12 mouse cellular contexts compared by ENCODE assay signal in genomic region chr8:111902080-111902479, GRCm38 (mm10). TPM values are rescaled to one million over a fixed set of nuclear protein-coding genes. Genes with fewer than 3 reads are reported as not detected.
DNase-seq lines count a peak whose midpoint lies in the region; ATAC-seq and TF ChIP-seq lines count a peak whose summit lies in the region.
"Had no signal": no experiment of that assay in that cellular context is flagged by ENCODE, and none has a peak within 500 bp of the region (broad histone marks: within the 10 kb centered on the region; RNA-seq: fewer than 3 reads in every experiment).

No protein-coding gene starts in this region.

- H3K27me3 ChIP-seq in lung, embryonic 14.5 days (ENCODE audit: insufficient read depth, low read length), result no peaks in the 10 kb centered on the region

- no peaks in the 10 kb centered on the region for H3K36me3 ChIP-seq in lung, embryonic 14.5 days (ENCODE audit: insufficient read depth)

- intact Hi-C loops in gastrocnemius, postnatal 14 days (cut with DNase I; ENCODE audit: low total_unique reads), result no loop called here

- ATAC-seq in lung, embryonic 14.5 days (ENCODE audit: insufficient read depth), result peak; percentile 57
- ATAC-seq: activated CD4-positive, CD25-positive, alpha-beta regulatory T cell, adult 4 months had no signal

- no peak overlapping the region for H3K4me3 ChIP-seq in lung, embryonic 14.5 days (ENCODE audit: low read depth, low read length)

- 14% methylated on average over 5 of the region's 5 CpGs for WGBS in lung, embryonic 14.5 days

- H3K27ac ChIP-seq in lung, embryonic 14.5 days (ENCODE audit: low read depth), result no peak overlapping the region
- H3K27ac ChIP-seq: liver, embryonic 14.5 days had no signal

- no peak overlapping the region for H3K4me2 ChIP-seq in lung, embryonic 14.5 days

- H3K9me3 ChIP-seq in lung, embryonic 14.5 days (ENCODE audit: low read depth, low read length), result no peaks in the 10 kb centered on the region

- DNase-seq in lung, embryonic 14.5 days, result no peak
- DNase-seq in lung, postnatal 10 days, result no peak
- peak; percentile 35 for DNase-seq in embryo, embryonic 9.5 days (ENCODE audit: extremely low spot score)
- peak; percentile 79 for DNase-seq in gastrocnemius, postnatal 14 days
- peak; percentile 74 for DNase-seq in skeletal muscle tissue, adult 2 months (ENCODE audit: low read depth, low spot score)
- DNase-seq in layer of hippocampus, adult 11-12 months (ENCODE audit: low spot score), result no peak
- DNase-seq in right cerebral cortex, postnatal 14 days, result no peak
- DNase-seq in thymus, adult 18-20 months, result no peak
- DNase-seq: cerebellum, adult 2 months; kidney, postnatal 25 days had no signal

- no peaks in the 10 kb centered on the region for H3K4me1 ChIP-seq in lung, embryonic 14.5 days (ENCODE audit: insufficient read depth)

- TF ChIP-seq CTCF in lung, embryonic 14.5 days (IDR thresholded peaks at IDR 0.05; ENCODE audit: low read depth), result no peak

- H3K9ac ChIP-seq in lung, embryonic 14.5 days, result no peak overlapping the region
- H3K9ac ChIP-seq: liver, embryonic 14.5 days had no signal

RNA-seq across cellular contexts. Expression of gene Chst5, which starts 8.2 kb away (rescaled TPM):
- polyA plus RNA-seq in lung, embryonic 14.5 days (2014; fragmentation: Nextera tagmentation; extraction: Ambion mirVana), result 5.3 and 6.6 TPM in 2 replicates
- total RNA-seq in gastrocnemius, postnatal 14 days (2021), result 1 to 10 TPM; 1.6 to 1.7 TPM
- polyA plus RNA-seq: activated CD4-positive, CD25-positive, alpha-beta regulatory T cell, adult 4 months had no signal

RNA-seq across cellular contexts. Expression of gene Tmem170, which starts 25.5 kb away (rescaled TPM):
- 7.0 and 7.3 TPM in 2 replicates for polyA plus RNA-seq in lung, embryonic 14.5 days (2014; fragmentation: Nextera tagmentation; extraction: Ambion mirVana)
- total RNA-seq in gastrocnemius, postnatal 14 days (2021), result 1 to 10 TPM; 1.6 TPM

RNA-seq across cellular contexts. Expression of gene Tmem231, which starts 31.6 kb away (rescaled TPM):
- 18.7 and 18.9 TPM in 2 replicates for polyA plus RNA-seq in lung, embryonic 14.5 days (2014; fragmentation: Nextera tagmentation; extraction: Ambion mirVana)
- total RNA-seq in gastrocnemius, postnatal 14 days (2021), result 1 to 10 TPM; 1.1 to 1.4 TPM

RNA-seq across cellular contexts. Expression of gene Gabarapl2, which starts 38.4 kb away (rescaled TPM):
- 147 and 163 TPM in 2 replicates for polyA plus RNA-seq in lung, embryonic 14.5 days (2014; fragmentation: Nextera tagmentation; extraction: Ambion mirVana)
- 10 to 100 TPM; 73.9 to 78.5 TPM for total RNA-seq in gastrocnemius, postnatal 14 days (2021)

RNA-seq across cellular contexts. Expression of gene Cfdp1, which starts 48.0 kb away (rescaled TPM):
- 195 and 200 TPM in 2 replicates for polyA plus RNA-seq in lung, embryonic 14.5 days (2014; fragmentation: Nextera tagmentation; extraction: Ambion mirVana)
- total RNA-seq in gastrocnemius, postnatal 14 days (2021), result 10 to 100 TPM; 21.5 to 30.1 TPM

Comparison
In these comparisons a context has a peak if more than half of its experiments do, and no peak if none do; other contexts are left out.
1. DNase-seq: peak in embryo, embryonic 9.5 days (single experiment), gastrocnemius, postnatal 14 days (single experiment) and skeletal muscle tissue, adult 2 months (single experiment); none in lung, embryonic 14.5 days (single experiment), lung, postnatal 10 days (single experiment), layer of hippocampus, adult 11-12 months (single experiment), right cerebral cortex, postnatal 14 days (single experiment) and thymus, adult 18-20 months (0 of 2).